Mouse (Mus musculus): ENCODE results near the gene Stpg1.

DNA sequence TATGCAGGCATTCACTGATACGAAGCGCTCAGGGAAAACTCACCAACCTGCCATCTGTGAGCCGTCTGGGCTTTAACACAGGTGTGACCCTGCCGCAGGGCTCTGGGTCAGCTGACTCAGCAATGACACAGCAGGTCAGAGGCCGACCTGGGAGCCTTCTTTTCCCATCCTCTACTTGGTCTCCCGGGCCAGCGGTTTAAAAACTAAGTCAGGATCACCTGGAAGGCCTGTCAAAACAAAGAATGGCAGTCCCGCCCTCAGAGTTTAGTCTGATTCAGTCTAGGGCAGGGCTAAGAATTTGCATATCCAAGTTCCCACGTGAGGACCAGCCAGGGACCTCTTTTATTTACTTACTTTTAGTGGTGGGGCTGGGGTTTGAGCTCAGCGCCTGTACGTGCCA, 74.6 kb downstream of the Stpg1 start:
- TF ChIP-seq GATA1 (IDR thresholded peaks at IDR 0.05; ENCODE audit: borderline replicate concordance, low read length) (no peak), CTCF (IDR thresholded peaks at IDR 0.05; ENCODE audit: low read depth, low read length) (no peak), TAL1 (conservative IDR thresholded peaks at IDR 0.05; ENCODE audit: low read depth, low read length) (no peak), POLR2AphosphoS5 (IDR thresholded peaks at IDR 0.05; ENCODE audit: insufficient replicate concordance, low read depth, low read length) (no peak)

Measured in G1E (cell line).